Mouse (Mus musculus) embryo, embryonic 10 days (tissue): ENCODE measurements at regions not wholly inside any gene's neighbourhood (a gene's known extent, or its start where the extent isn't known, plus 50 kb on each side); places are given as distances from the start of the nearest gene placed in this dataset.

Source experiments
- DNase-seq: peaks from one replicate; pipeline ENCODE4 v3.0.0-alpha.2; 2015; ENCODE audit warnings: low spot score

GRCm38 (mm10) chr9:50024820-50025219 lies 226.1 kb upstream of the Ncam1 start:
- DNase-seq, result no peak

- DNase-seq, result no peak
Observed at GRCm38 (mm10) chr9:50013602-50014001, 214.9 kb upstream of the Ncam1 start.

GRCm38 (mm10) chr9:50005757-50006576 lies 207.2 kb upstream of the Ncam1 start:
- DNase-seq, result peak; percentile 76

GRCm38 (mm10) chr9:50002695-50003094 lies 204.0 kb upstream of the Ncam1 start:
- DNase-seq, result no peak

- peak; percentile 11 for DNase-seq
Observed at GRCm38 (mm10) chr9:50000497-50001404, 202.0 kb upstream of the Ncam1 start.

GRCm38 (mm10) chr9:49999970-50000369 lies 201.2 kb upstream of the Ncam1 start:
- no peak for DNase-seq

- DNase-seq, result no peak
Observed at GRCm38 (mm10) chr9:49998101-49998500, 199.4 kb upstream of the Ncam1 start.

- no peak for DNase-seq
Observed at GRCm38 (mm10) chr9:49989464-49990271, 190.9 kb upstream of the Ncam1 start.

GRCm38 (mm10) chr9:49988064-49988463 lies 189.3 kb upstream of the Ncam1 start:
- DNase-seq, result no peak

- no peak for DNase-seq
Observed at GRCm38 (mm10) chr9:49987481-49987880, 188.8 kb upstream of the Ncam1 start.

GRCm38 (mm10) chr9:49980344-49981207 lies 181.9 kb upstream of the Ncam1 start:
- DNase-seq, result peak; percentile 41

- no peak for DNase-seq
Observed at GRCm38 (mm10) chr9:49975938-49976671, 177.4 kb upstream of the Ncam1 start.

- DNase-seq, result no peak
Observed at GRCm38 (mm10) chr9:49973974-49974495, 175.3 kb upstream of the Ncam1 start.

- DNase-seq, result no peak
Observed at GRCm38 (mm10) chr9:49969429-49969828, 170.7 kb upstream of the Ncam1 start.

GRCm38 (mm10) chr9:49964666-49965065 lies 165.9 kb upstream of the Ncam1 start:
- DNase-seq, result no peak

GRCm38 (mm10) chr9:49962561-49963071 lies 163.9 kb upstream of the Ncam1 start:
- DNase-seq, result peak; percentile 80

- peak; percentile 91 for DNase-seq
Observed at GRCm38 (mm10) chr9:49961965-49962364, 163.2 kb upstream of the Ncam1 start.

- DNase-seq, result peak; percentile 43
Observed at GRCm38 (mm10) chr9:49961329-49961728, 162.6 kb upstream of the Ncam1 start.

GRCm38 (mm10) chr9:49959987-49960386 lies 161.3 kb upstream of the Ncam1 start:
- DNase-seq, result peak; percentile 13

GRCm38 (mm10) chr9:49958890-49959289 lies 160.2 kb upstream of the Ncam1 start:
- no peak for DNase-seq
